In genomic region chr11:106555805-106556615, GRCm38 (mm10) we compare ENCODE assay signal across 8 mouse cellular contexts. TPM values are rescaled to one million over a fixed set of nuclear protein-coding genes. Genes with fewer than 3 reads are reported as not detected.
DNase-seq lines count a peak whose midpoint lies in the region; ATAC-seq and TF ChIP-seq lines count a peak whose summit lies in the region.

No protein-coding gene starts in this region.

- peak overlapping the region; percentile 13; the same call in 1 of the 2 replicates for H3K27ac ChIP-seq in ES-E14 (ENCODE audit: insufficient read depth, low read depth, low read length, poor library complexity, severe bottlenecking)
- no peak overlapping the region for H3K27ac ChIP-seq in liver, embryonic 14.5 days
- no peak overlapping the region for H3K27ac ChIP-seq in forebrain, embryonic 14.5 days (ENCODE audit: low read depth, low read length)

- WGBS in liver, embryonic 14.5 days (ENCODE audit: insufficient replicate concordance) = 50% methylated on average over 10 of the region's 10 CpGs
- WGBS in forebrain, embryonic 14.5 days = 65% methylated on average over 10 of the region's 10 CpGs

- peaks cover 3% of the 10 kb centered on the region; the same call in 1 of the 2 replicates for H3K36me3 ChIP-seq in ES-E14 (ENCODE audit: control insufficient read depth, insufficient read depth, low read length, poor library complexity, severe bottlenecking)
- H3K36me3 ChIP-seq in liver, embryonic 14.5 days (replicated peaks; ENCODE audit: control insufficient read depth, insufficient read depth, low read depth) = no peaks in the 10 kb centered on the region
- H3K36me3 ChIP-seq in forebrain, embryonic 14.5 days (ENCODE audit: control insufficient read depth, insufficient read depth, low read length) = no peaks in the 10 kb centered on the region

- no peak overlapping the region for H3K4me2 ChIP-seq in liver, embryonic 14.5 days (ENCODE audit: low read depth)
- H3K4me2 ChIP-seq in forebrain, embryonic 14.5 days (ENCODE audit: low read length) = no peak overlapping the region

- ATAC-seq in liver, embryonic 14.5 days (ENCODE audit: insufficient read depth) = peak; percentile 71
- ATAC-seq in forebrain, embryonic 14.5 days = no peak

- no peaks in the 10 kb centered on the region for H3K27me3 ChIP-seq in liver, embryonic 14.5 days (ENCODE audit: control insufficient read depth, insufficient read depth, low read length)
- H3K27me3 ChIP-seq in forebrain, embryonic 14.5 days (replicated peaks; ENCODE audit: control insufficient read depth, insufficient read depth, low read length) = no peaks in the 10 kb centered on the region

- H3K4me1 ChIP-seq in ES-E14 (ENCODE audit: control insufficient read depth in 2 of 2, insufficient read depth in 2 of 2, low read length in 2 of 2, poor library complexity in 1 of 2) = peaks cover 12 to 31% of the 10 kb centered on the region in 2 experiments
- H3K4me1 ChIP-seq in liver, embryonic 14.5 days (replicated peaks; ENCODE audit: control insufficient read depth in 2 of 2, insufficient read depth in 2 of 2, low read length in 1 of 2) = peaks cover 3 to 31% of the 10 kb centered on the region in 2 experiments; a peak in 3 of 4 replicates
- no peaks in the 10 kb centered on the region for H3K4me1 ChIP-seq in forebrain, embryonic 14.5 days (ENCODE audit: control insufficient read depth, insufficient read depth, low read length)

- no peaks in the 10 kb centered on the region for H3K9me3 ChIP-seq in ES-E14 (ENCODE audit: control insufficient read depth, insufficient read depth, low read depth, low read length)
- H3K9me3 ChIP-seq in liver, embryonic 14.5 days (ENCODE audit: control insufficient read depth, low read length) = no peaks in the 10 kb centered on the region
- H3K9me3 ChIP-seq in forebrain, embryonic 14.5 days (replicated peaks; ENCODE audit: control insufficient read depth, low read length) = no peaks in the 10 kb centered on the region

- in situ Hi-C loops in ES-E14 (cut with MboI; ENCODE audit: low sequenced_read_pairs in 2 of 2, unreplicated experiment in 2 of 2) = no loop called here

- no peak for TF ChIP-seq EP300 in liver, embryonic 14.5 days (IDR thresholded peaks at IDR 0.05; ENCODE audit: low read depth)

- intact Hi-C loops in left cerebral cortex, postnatal 14 days (cut with DNase I) = no loop called here

- no peak overlapping the region for H3K4me3 ChIP-seq in ES-E14 (ENCODE audit: insufficient read depth in 1 of 2, low read depth in 1 of 2, low read length in 2 of 2, poor library complexity in 1 of 2, severe bottlenecking in 1 of 2)
- no peak overlapping the region for H3K4me3 ChIP-seq in liver, embryonic 14.5 days (ENCODE audit: insufficient read depth in 1 of 2, low read depth in 2 of 2, low read length in 2 of 2)
- H3K4me3 ChIP-seq in forebrain, embryonic 14.5 days (ENCODE audit: low read depth, low read length) = no peak overlapping the region

- H3K9ac ChIP-seq in ES-E14 (ENCODE audit: insufficient read depth, low read depth, low read length, poor library complexity, severe bottlenecking) = no peak overlapping the region
- no peak overlapping the region for H3K9ac ChIP-seq in liver, embryonic 14.5 days (replicated peaks)
- H3K9ac ChIP-seq in forebrain, embryonic 14.5 days (ENCODE audit: low read length) = no peak overlapping the region

- peak; percentile 70 for DNase-seq in adrenal gland, adult 2 months
- no peak for DNase-seq in adrenal gland, postnatal 10 days
- DNase-seq in ES-E14 (ENCODE audit: low read depth, low spot score) = no peak
- peak; percentile 72 to 79 for DNase-seq in kidney, adult 8-10 months
- peak in 1 of 3 experiments; percentile 26 for DNase-seq in liver, embryonic 14.5 days (ENCODE audit: low read depth in 3 of 3, low spot score in 3 of 3)
- DNase-seq in left cerebral cortex, postnatal 14 days (ENCODE audit: low spot score in 2 of 2) = no peak
- DNase-seq in frontal cortex, postnatal 36 days (ENCODE audit: low spot score in 2 of 2) = no peak
- no peak for DNase-seq in forebrain, embryonic 14.5 days (ENCODE audit: low spot score)

- TF ChIP-seq CTCF in liver, embryonic 14.5 days (IDR thresholded peaks at IDR 0.05; ENCODE audit: low read depth) = no peak

TF ChIP-seq in ES-E14, 5 proteins besides CTCF, POLR2A, EP300 and RAD21:
- TF ChIP-seq HCFC1 (IDR thresholded peaks at IDR 0.05; ENCODE audit: borderline replicate concordance, insufficient read depth, low read length) (peak; percentile 27; the same call in 1 of the 2 replicates), ZNF384 (IDR thresholded peaks at IDR 0.05; ENCODE audit: low read depth, low read length) (no peak), ZC3H11A (IDR thresholded peaks at IDR 0.05; ENCODE audit: borderline replicate concordance, low read depth, low read length) (no peak), MAFK (IDR thresholded peaks at IDR 0.05; ENCODE audit: insufficient read depth, low read depth, low read length) (0 out of 2 replicates have a peak, but pooled peaks have one; percentile 17)

RNA-seq across cellular contexts. Expression of gene Tex2, which starts 57.2 kb away (rescaled TPM):
- total RNA-seq in adrenal gland, adult 2 months (2021) = 10 to 100 TPM; 54.0 to 55.5 TPM
- 14.0 and 15.8 TPM in 2 replicates for polyA plus RNA-seq in adrenal gland, adult 2 months (2012; rRNA removed)
- total RNA-seq in adrenal gland, postnatal 10 days (2021) = 10 to 100 TPM; 38.4 to 40.0 TPM
- 33.6 and 34.4 TPM in 2 replicates for total RNA-seq in ES-E14 (2012; rRNA removed)
- polyA plus RNA-seq in liver, embryonic 14.5 days (2012; rRNA removed) = 5.2 and 5.9 TPM in 2 replicates
- 7.9 and 9.3 TPM in 2 replicates for polyA plus RNA-seq in liver, embryonic 14.5 days (2014; fragmentation: Nextera tagmentation; extraction: Ambion mirVana)
- 100 to 1,000 TPM in 1 of 2 experiments, 10 to 100 TPM in 1; 98.0 to 102 TPM for total RNA-seq in left cerebral cortex, postnatal 14 days (2021)
- 11.9 and 17.6 TPM in 2 replicates for polyA plus RNA-seq in forebrain, embryonic 14.5 days (2014; fragmentation: Nextera tagmentation; extraction: Ambion mirVana)

Comparison
In these comparisons a context has a peak if more than half of its experiments do, and no peak if none do; other contexts are left out.
1. DNase-seq: peak in adrenal gland, adult 2 months (single experiment) and kidney, adult 8-10 months (2 of 2); none in adrenal gland, postnatal 10 days (single experiment), ES-E14 (single experiment), left cerebral cortex, postnatal 14 days (0 of 2), frontal cortex, postnatal 36 days (0 of 2) and forebrain, embryonic 14.5 days (single experiment).